Mouse (Mus musculus): Measurements from ENCODE around the gene Serpine1. TPM values are rescaled to one million over a fixed set of nuclear protein-coding genes. Genes with fewer than 3 reads are reported as not detected.

The Serpine1 gene
- polyA plus RNA-seq (2015; fragmentation: Illumina TruSeq; extraction: RNeasy Lipid Tissue Mini Kit (QIAGEN cat#74804); ENCODE audit: insufficient read depth, low replicate concordance), result 1.8 TPM

GRCm38 (mm10) chr5:137072079-137072960 lies at the start of gene Serpine1:
Gene Serpine1, minus strand, starts transcription at chr5:137072268.

GRCm38 (mm10) chr5:137115866-137116847 lies 44.1 kb upstream of the Serpine1 start, which contains the start of gene Trim56:
Gene Trim56, minus strand, starts transcription at chr5:137116209.

GRCm38 (mm10) chr5:137045402-137046323 lies 26.4 kb downstream of the Serpine1 start, which contains the start of gene Ap1s1:
Gene Ap1s1, minus strand, starts transcription at chr5:137046135.

GRCm38 (mm10) chr5:137026092-137026491 lies 46.0 kb downstream of the Serpine1 start, which contains the start of gene Vgf:
Gene Vgf, plus strand, starts transcription at chr5:137026392.

Other genes starting within 250 kb of the Serpine1 start
- 0.14 TPM for gene Col26a1, start 189.1 kb downstream of the Serpine1 start, polyA plus RNA-seq (2015; fragmentation: Illumina TruSeq; extraction: RNeasy Lipid Tissue Mini Kit (QIAGEN cat#74804); ENCODE audit: insufficient read depth, low replicate concordance)
- 15.4 TPM for gene Ift22, start 164.1 kb downstream of the Serpine1 start, polyA plus RNA-seq (2015; fragmentation: Illumina TruSeq; extraction: RNeasy Lipid Tissue Mini Kit (QIAGEN cat#74804); ENCODE audit: insufficient read depth, low replicate concordance)
- gene Fis1, start 119.0 kb downstream of the Serpine1 start, polyA plus RNA-seq (2015; fragmentation: Illumina TruSeq; extraction: RNeasy Lipid Tissue Mini Kit (QIAGEN cat#74804); ENCODE audit: insufficient read depth, low replicate concordance), result 106 TPM
- 1.1 TPM for gene Cldn15, start 105.7 kb downstream of the Serpine1 start, polyA plus RNA-seq (2015; fragmentation: Illumina TruSeq; extraction: RNeasy Lipid Tissue Mini Kit (QIAGEN cat#74804); ENCODE audit: insufficient read depth, low replicate concordance)
- 15.6 TPM for gene Plod3, start 85.2 kb downstream of the Serpine1 start, polyA plus RNA-seq (2015; fragmentation: Illumina TruSeq; extraction: RNeasy Lipid Tissue Mini Kit (QIAGEN cat#74804); ENCODE audit: insufficient read depth, low replicate concordance)
- gene Znhit1, start 84.2 kb downstream of the Serpine1 start, polyA plus RNA-seq (2015; fragmentation: Illumina TruSeq; extraction: RNeasy Lipid Tissue Mini Kit (QIAGEN cat#74804); ENCODE audit: insufficient read depth, low replicate concordance), result 13.8 TPM
- not detected for gene Vgf, start 45.9 kb downstream of the Serpine1 start, polyA plus RNA-seq (2015; fragmentation: Illumina TruSeq; extraction: RNeasy Lipid Tissue Mini Kit (QIAGEN cat#74804); ENCODE audit: insufficient read depth, low replicate concordance)
- gene Ap1s1, start 26.1 kb downstream of the Serpine1 start, polyA plus RNA-seq (2015; fragmentation: Illumina TruSeq; extraction: RNeasy Lipid Tissue Mini Kit (QIAGEN cat#74804); ENCODE audit: insufficient read depth, low replicate concordance), result 54.2 TPM
- gene Trim56, start 43.9 kb upstream of the Serpine1 start, polyA plus RNA-seq (2015; fragmentation: Illumina TruSeq; extraction: RNeasy Lipid Tissue Mini Kit (QIAGEN cat#74804); ENCODE audit: insufficient read depth, low replicate concordance), result 57.0 TPM
- not detected for gene Muc3, start 77.1 kb upstream of the Serpine1 start, polyA plus RNA-seq (2015; fragmentation: Illumina TruSeq; extraction: RNeasy Lipid Tissue Mini Kit (QIAGEN cat#74804); ENCODE audit: insufficient read depth, low replicate concordance)
- 4.1 TPM for gene Muc3a, start 140.1 kb upstream of the Serpine1 start, polyA plus RNA-seq (2015; fragmentation: Illumina TruSeq; extraction: RNeasy Lipid Tissue Mini Kit (QIAGEN cat#74804); ENCODE audit: insufficient read depth, low replicate concordance)
- 2.4 TPM for gene Ache, start 215.3 kb upstream of the Serpine1 start, polyA plus RNA-seq (2015; fragmentation: Illumina TruSeq; extraction: RNeasy Lipid Tissue Mini Kit (QIAGEN cat#74804); ENCODE audit: insufficient read depth, low replicate concordance)
- gene Ufsp1, start 222.4 kb upstream of the Serpine1 start, polyA plus RNA-seq (2015; fragmentation: Illumina TruSeq; extraction: RNeasy Lipid Tissue Mini Kit (QIAGEN cat#74804); ENCODE audit: insufficient read depth, low replicate concordance), result 3.4 TPM
- 287 TPM for gene Srrt, start 235.4 kb upstream of the Serpine1 start, polyA plus RNA-seq (2015; fragmentation: Illumina TruSeq; extraction: RNeasy Lipid Tissue Mini Kit (QIAGEN cat#74804); ENCODE audit: insufficient read depth, low replicate concordance)
- gene Trip6, start 242.1 kb upstream of the Serpine1 start, polyA plus RNA-seq (2015; fragmentation: Illumina TruSeq; extraction: RNeasy Lipid Tissue Mini Kit (QIAGEN cat#74804); ENCODE audit: insufficient read depth, low replicate concordance), result 3.0 TPM

All from spleen, adult 10 weeks (tissue).